Mouse (Mus musculus) kidney, embryonic 14.5 days (tissue): ENCODE data around the gene Gm5592. TPM values are rescaled to one million over a fixed set of nuclear protein-coding genes. Genes with fewer than 3 reads are reported as not detected.
"Not testable (repeated sequence)": the region's sequence is repeated elsewhere in the genome, so short reads cannot be mapped to it uniquely, and the experiment has no call there.

Experiments
- ATAC-seq: fragments of 200-750 bp; cut with Nextera tagmentation; 2 replicates; pipeline ENCODE4 v1.8.0; 2017; ENCODE audit warnings: moderate number of reproducible peaks, mild to moderate bottlenecking, moderate TSS enrichment, moderate library complexity; ENCODE audit not compliant: low FRiP score, low TSS enrichment
- H3K27ac ChIP-seq: fragments of 300-500 bp; sonication (generic); 2 replicates; pipeline ENCODE4 v1.5.1; 2014; ENCODE audit warnings: low read depth, mild to moderate bottlenecking, low read length, moderate library complexity, mixed read lengths
- H3K27me3 ChIP-seq: fragments of 300-500 bp; sonication (generic); 2 replicates; pipeline ENCODE4 v1.6.1; 2014; ENCODE audit warnings: mild to moderate bottlenecking, low read length; ENCODE audit not compliant: control insufficient read depth, insufficient read depth
- H3K36me3 ChIP-seq: fragments of 300-500 bp; sonication (generic); 2 replicates; pipeline ENCODE4 v1.6.1; 2014; ENCODE audit warnings: low read length, mixed read lengths; ENCODE audit not compliant: control insufficient read depth, insufficient read depth
- H3K4me1 ChIP-seq: fragments of 300-500 bp; sonication (generic); 2 replicates; pipeline ENCODE4 v1.6.1; 2014; ENCODE audit warnings: low read length, mixed read lengths; ENCODE audit not compliant: control insufficient read depth, insufficient read depth
- H3K4me2 ChIP-seq: fragments of 300-500 bp; sonication (generic); replicated peaks from 2 replicates; pipeline ENCODE4 v1.6.1; 2014; ENCODE audit warnings: low read depth, mild to moderate bottlenecking, low read length
- H3K4me3 ChIP-seq: fragments of 300-500 bp; sonication (generic); 2 replicates; pipeline ENCODE4 v1.5.1; 2014; ENCODE audit warnings: mild to moderate bottlenecking, low read length
- H3K9ac ChIP-seq: fragments of 300-500 bp; sonication (generic); 2 replicates; pipeline ENCODE4 v1.6.1; 2014; ENCODE audit warnings: low read depth, mild to moderate bottlenecking, low read length, moderate library complexity
- H3K9me3 ChIP-seq: fragments of 300-500 bp; sonication (generic); 2 replicates; pipeline ENCODE4 v1.6.1; 2016; ENCODE audit warnings: low read length; ENCODE audit not compliant: control insufficient read depth
- WGBS: fragments of 180-500 bp; shearing (Covaris S2); extraction: QIAGEN DNeasy Blood & Tissue Kit; methylation state at CpG from one replicate; pipeline ENCODE4 v1.1.7; 2014; 5-methylcytosine and 5-hydroxymethylcytosine counted together
- polyA plus RNA-seq: library from polyadenylated mRNA; unstranded; fragments of >200 nt; fragmentation: Nextera tagmentation; extraction: Ambion mirVana; gene quantifications from 2 replicates; pipeline ENCODE4 v1.2.1, GENCODE M21; 2014

The Gm5592 gene
- not detected in 2 replicates for polyA plus RNA-seq

- H3K9ac ChIP-seq, H3K9me3 ChIP-seq, H3K4me2 ChIP-seq, H3K27ac ChIP-seq, H3K4me3 ChIP-seq, H3K4me1 ChIP-seq, H3K36me3 ChIP-seq, ATAC-seq, H3K27me3 ChIP-seq: not testable (repeated sequence)
- 89% methylated on average over 4 of the region's 4 CpGs for WGBS
These were observed at the start of gene Gm5592 for GRCm38 (mm10) chr7:41153541-41153940. Gene Gm5592, plus strand, starts transcription at chr7:41153841.

DNA sequence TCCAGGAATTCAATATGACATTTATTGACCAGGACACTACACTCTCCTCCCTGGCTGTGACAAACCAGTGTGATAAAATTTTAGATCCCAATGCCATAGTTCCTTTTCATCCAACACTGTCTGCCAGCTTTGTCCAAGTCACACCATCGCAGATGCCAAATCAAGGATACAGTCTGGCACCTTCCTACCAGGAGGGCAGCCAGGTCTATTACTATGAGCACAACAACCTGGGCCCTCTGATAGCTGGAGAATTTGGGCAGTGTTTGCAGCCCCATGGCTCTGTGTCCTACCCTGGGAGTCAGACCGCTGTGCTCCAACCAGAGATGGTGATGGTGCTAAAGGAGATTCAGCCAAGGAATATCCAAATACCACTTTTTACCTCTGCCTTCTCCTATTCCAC lies 2.2 kb downstream of the Gm5592 start:
- not testable (repeated sequence) for H3K4me3 ChIP-seq, H3K27ac ChIP-seq, ATAC-seq, H3K36me3 ChIP-seq, H3K4me1 ChIP-seq, H3K9ac ChIP-seq, H3K9me3 ChIP-seq, H3K4me2 ChIP-seq, H3K27me3 ChIP-seq
- 100% methylated on average over 2 of the region's 2 CpGs for WGBS

- not testable (repeated sequence) for H3K9ac ChIP-seq, ATAC-seq, H3K4me3 ChIP-seq, H3K9me3 ChIP-seq, H3K4me1 ChIP-seq, H3K4me2 ChIP-seq, H3K27me3 ChIP-seq, H3K36me3 ChIP-seq, H3K27ac ChIP-seq
- no CpG with 5 or more reads among the region's 1 CpGs for WGBS
These were observed 4.2 kb downstream of the Gm5592 start for GRCm38 (mm10) chr7:41157879-41158278.

DNA sequence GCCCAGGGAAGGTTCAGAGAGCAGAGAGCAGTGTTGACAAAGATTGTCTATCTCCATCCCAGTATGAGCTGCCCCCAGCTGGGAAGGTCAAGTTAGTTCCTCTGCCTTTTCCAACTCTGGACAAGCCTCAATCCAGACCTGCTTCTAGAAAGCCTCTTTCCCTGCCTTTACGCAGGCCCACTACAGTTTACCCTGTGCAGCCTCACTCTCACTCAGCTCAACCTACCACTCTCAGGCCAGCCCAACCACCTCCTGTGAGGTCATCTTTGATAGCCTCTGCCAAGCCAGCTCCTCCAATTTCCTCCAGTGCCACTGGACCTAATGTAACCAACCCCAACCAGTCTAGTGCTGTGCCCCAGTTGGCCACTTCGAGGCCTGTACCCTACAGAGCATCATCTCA lies 4.9 kb downstream of the Gm5592 start:
- not testable (repeated sequence) for H3K4me3 ChIP-seq, H3K4me2 ChIP-seq, H3K9ac ChIP-seq, H3K36me3 ChIP-seq, H3K9me3 ChIP-seq, H3K27me3 ChIP-seq, H3K27ac ChIP-seq, H3K4me1 ChIP-seq, ATAC-seq
- 72% methylated on average over 2 of the region's 2 CpGs for WGBS

GRCm38 (mm10) chr7:41193671-41194070 lies 40.0 kb downstream of the Gm5592 start:
- Histone ChIP-seq H3K9ac (no peak overlapping the region), H3K36me3 (no peaks in the 10 kb centered on the region), H3K27ac (no peak overlapping the region), H3K27me3 (no peaks in the 10 kb centered on the region), H3K4me3 (no peak overlapping the region), H3K4me1 (no peaks in the 10 kb centered on the region), H3K4me2 (no peak overlapping the region), H3K9me3 (no peaks in the 10 kb centered on the region)
- ATAC-seq: no peak
- 70% methylated on average over 4 of the region's 4 CpGs for WGBS

Other genes starting within 250 kb of the Gm5592 start
- gene 4930433I11Rik, start 166.3 kb upstream of the Gm5592 start, polyA plus RNA-seq: not detected in 2 replicates
- not detected in 2 replicates for gene Gm4884, start 121.1 kb upstream of the Gm5592 start, polyA plus RNA-seq
- 12.9 and 15.7 TPM in 2 replicates for gene AI987944, start 239.5 kb downstream of the Gm5592 start, polyA plus RNA-seq